Mouse (Mus musculus) ES-Bruce4 (cell line): Measurements from ENCODE around the gene Fam120b.

Experiments
- CTCF ChIP-seq: IDR thresholded peaks from one replicate; pipeline ENCODE4 v1.8.1; 2011; ENCODE audit warnings: low read depth, low read length
- EP300 ChIP-seq: IDR thresholded peaks from 2 replicates; pipeline ENCODE4 v1.6.1; 2011; ENCODE audit warnings: low read depth, low read length; ENCODE audit not compliant: insufficient read depth
- POLR2A ChIP-seq: IDR thresholded peaks from one replicate; pipeline ENCODE4 v1.8.1; 2011; ENCODE audit warnings: low read length; ENCODE audit not compliant: insufficient read depth

DNA sequence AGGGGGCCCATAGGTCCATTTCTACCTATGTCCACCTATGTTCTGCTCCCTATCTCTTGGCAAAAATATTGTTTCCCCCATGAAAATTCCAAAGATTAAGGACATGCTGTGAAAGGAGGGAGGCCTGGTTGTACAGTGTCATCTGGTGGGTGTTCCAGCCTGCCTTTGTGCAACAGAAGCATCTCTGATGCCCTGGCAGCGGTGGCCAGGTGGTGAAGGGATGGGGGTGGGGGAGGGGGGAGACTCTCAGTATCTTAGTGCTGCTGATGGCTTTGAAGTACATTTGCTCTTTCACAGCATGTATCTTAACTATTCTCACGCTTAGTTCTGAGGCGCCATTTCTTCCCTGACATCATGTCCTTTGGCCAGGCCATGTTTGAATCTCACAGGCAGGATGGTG lies 49.4 kb downstream of the Fam120b start:
- TF ChIP-seq CTCF = no peak
- TF ChIP-seq EP300 = no peak
- TF ChIP-seq POLR2A = no peak
